Mouse (Mus musculus) neutrophil, adult 5-6 weeks (primary cell): Measurements from ENCODE around the gene Fastkd1. TPM values are rescaled to one million over a fixed set of nuclear protein-coding genes. Genes with fewer than 3 reads are reported as not detected.
"Not testable (repeated sequence)": the region's sequence is repeated elsewhere in the genome, so short reads cannot be mapped to it uniquely, and the experiment has no call there.

Experiments used
- ATAC-seq: fragments of 151-379, 151-347 bp; 2 replicates; pipeline ENCODE4 v1.8.0; 2017; ENCODE audit warnings: mild to moderate bottlenecking, moderate TSS enrichment; ENCODE audit not compliant: insufficient number of reproducible peaks, poor library complexity, low FRiP score, severe bottlenecking; ENCODE audit errors: extremely low read depth
- total RNA-seq: library from RNA; stranded (forward); fragments of 200-1000 nt; gene quantifications from 2 replicates; pipeline ENCODE4 v1.2.3, GENCODE M21; 2017

Gene Fastkd1
- 11.9 and 13.6 TPM in 2 replicates for total RNA-seq

- peak; percentile 100 for ATAC-seq
Observed at GRCm38 (mm10) chr2:69712981-69713625, at the start of gene Fastkd1. Gene Fastkd1, minus strand, starts transcription at chr2:69713516.

- no peak for ATAC-seq
Observed at GRCm38 (mm10) chr2:69760980-69761379, 47.7 kb upstream of the Fastkd1 start.

GRCm38 (mm10) chr2:69745091-69745490 is 31.8 kb upstream of the Fastkd1 start:
- no peak for ATAC-seq

GRCm38 (mm10) chr2:69723519-69723825 is 10.2 kb upstream of the Fastkd1 start:
- no peak for ATAC-seq

- peak; percentile 88 for ATAC-seq
Observed at GRCm38 (mm10) chr2:69722650-69723518, 9.6 kb upstream of the Fastkd1 start.

GRCm38 (mm10) chr2:69722273-69722649 is 8.9 kb upstream of the Fastkd1 start, which contains the start of gene Ppig:
Gene Ppig, plus strand, starts transcription at chr2:69722545.
- no peak for ATAC-seq

- no peak for ATAC-seq
Observed at GRCm38 (mm10) chr2:69719121-69719520, 5.8 kb upstream of the Fastkd1 start.

GRCm38 (mm10) chr2:69716483-69716882 is 3.2 kb upstream of the Fastkd1 start:
- no peak for ATAC-seq

- ATAC-seq = no peak
Observed at GRCm38 (mm10) chr2:69714126-69714525, 810 bp upstream of the Fastkd1 start.

GRCm38 (mm10) chr2:69713626-69714014 is 304 bp upstream of the Fastkd1 start:
- no peak for ATAC-seq

GRCm38 (mm10) chr2:69712171-69712570 is 1.1 kb downstream of the Fastkd1 start:
- ATAC-seq = no peak

- no peak for ATAC-seq
Observed at GRCm38 (mm10) chr2:69700446-69700845, 12.9 kb downstream of the Fastkd1 start.

- ATAC-seq = no peak
Observed at GRCm38 (mm10) chr2:69693501-69693900, 19.8 kb downstream of the Fastkd1 start.

GRCm38 (mm10) chr2:69690843-69691242 is 22.5 kb downstream of the Fastkd1 start:
- no peak for ATAC-seq

GRCm38 (mm10) chr2:69690214-69690613 is 23.1 kb downstream of the Fastkd1 start:
- no peak for ATAC-seq

GRCm38 (mm10) chr2:69684488-69684887 is 28.8 kb downstream of the Fastkd1 start:
- no peak for ATAC-seq

- no peak for ATAC-seq
Observed at GRCm38 (mm10) chr2:69683036-69683805, 30.1 kb downstream of the Fastkd1 start.

GRCm38 (mm10) chr2:69681931-69682330 is 31.4 kb downstream of the Fastkd1 start:
- ATAC-seq = no peak

- no peak for ATAC-seq
Observed at GRCm38 (mm10) chr2:69679990-69680389, 33.3 kb downstream of the Fastkd1 start.

- ATAC-seq = not testable (repeated sequence)
Observed at GRCm38 (mm10) chr2:69677215-69677614, 36.1 kb downstream of the Fastkd1 start.
